Mouse (Mus musculus): ENCODE results near the gene Sart1.

- TF ChIP-seq POLR2A (IDR thresholded peaks at IDR 0.05; ENCODE audit: control insufficient read depth, extremely low read depth, insufficient read depth, low read length, poor library complexity): no peak
- TF ChIP-seq CTCF (IDR thresholded peaks at IDR 0.05; ENCODE audit: borderline replicate concordance, control insufficient read depth, extremely low read depth, insufficient read depth, low read length, poor library complexity): no peak
Measured at GRCm38 (mm10) chr19:5392892-5393291, 4.4 kb upstream of the Sart1 start.
